Mouse (Mus musculus) CD4-positive, CD25-positive, alpha-beta regulatory T cell, adult 2 months (primary cell): Measurements from ENCODE around the gene Pds5a.
"Not testable (repeated sequence)": the region's sequence is repeated elsewhere in the genome, so short reads cannot be mapped to it uniquely, and the experiment has no call there.

ENCODE experiments used
- DNase-seq: peaks from one replicate; pipeline ENCODE4 v3.0.0-alpha.2; 2012; ENCODE audit warnings: low read depth, low spot score

The Pds5a gene

DNA sequence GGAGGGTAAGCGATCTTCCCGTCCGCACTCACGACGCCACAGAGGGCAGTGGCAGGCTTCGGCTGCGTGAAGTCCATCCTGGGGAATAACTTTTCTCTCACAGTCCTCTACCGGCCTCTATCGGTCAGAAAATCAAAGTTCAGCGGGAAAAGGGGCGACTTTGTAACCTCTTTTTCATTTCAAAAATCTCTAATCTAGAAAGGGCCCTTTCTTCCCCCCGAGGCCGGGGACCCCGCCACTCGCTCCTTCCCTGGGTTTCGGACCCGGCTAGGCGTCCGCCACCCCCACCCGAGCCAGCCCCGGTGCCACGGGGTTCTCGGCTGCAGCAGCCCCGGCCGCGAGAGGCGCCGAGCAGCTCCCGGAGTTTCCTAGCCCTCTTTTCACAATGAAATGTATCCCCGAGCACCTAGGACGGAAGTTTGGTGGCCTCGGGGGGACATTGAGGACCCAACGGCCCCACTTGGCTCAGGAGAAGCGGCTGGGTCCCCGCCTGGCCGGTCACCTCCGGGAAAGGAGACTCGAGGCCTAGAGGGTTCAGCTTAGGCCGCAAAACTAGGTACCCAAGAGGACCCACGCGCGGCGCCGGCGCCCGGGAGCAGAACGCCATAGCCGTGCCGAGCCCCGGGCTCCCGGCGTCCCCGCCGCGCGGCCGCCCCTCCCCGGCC, 1.1 kb downstream of the Pds5a start:
- peak; percentile 83 for DNase-seq

DNA sequence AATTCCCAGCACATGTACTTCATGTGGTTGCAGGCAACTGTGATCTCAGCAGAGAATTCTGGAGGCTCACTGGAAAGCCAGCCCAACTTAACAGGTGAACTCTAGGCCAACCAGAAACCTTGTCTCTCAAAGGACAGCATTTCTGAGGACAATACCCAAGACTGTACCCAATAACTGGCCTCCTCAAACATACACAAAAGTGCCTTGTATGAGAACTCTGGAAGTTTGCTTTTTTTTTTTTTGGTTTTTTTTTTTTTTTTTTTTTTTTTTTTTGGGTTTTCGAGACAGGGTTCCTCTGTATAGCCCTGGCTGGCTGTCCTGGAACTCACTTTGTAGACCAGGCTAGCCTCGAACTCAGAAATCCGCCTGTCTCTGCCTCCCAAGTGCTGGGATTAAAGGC, 4.0 kb downstream of the Pds5a start:
- DNase-seq: not testable (repeated sequence)

DNA sequence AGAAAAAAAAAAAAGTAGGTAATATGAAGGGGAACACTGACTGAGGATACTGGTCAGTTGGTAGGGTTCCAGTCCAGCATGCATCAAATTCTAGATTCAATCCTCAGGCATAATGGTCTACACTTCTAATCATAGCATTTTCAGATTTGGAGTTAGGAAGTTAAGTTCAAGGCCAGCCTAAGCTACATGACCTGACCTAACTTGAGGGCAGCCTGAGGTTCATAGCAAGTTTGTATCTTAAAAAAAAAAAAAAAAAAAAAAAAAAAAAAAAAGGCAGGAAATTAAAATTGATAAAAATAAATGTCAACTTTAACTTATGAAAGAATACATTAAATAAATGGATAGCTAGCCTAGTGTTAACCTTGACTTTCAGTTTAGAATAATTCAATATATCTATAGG, 5.1 kb downstream of the Pds5a start:
- no peak for DNase-seq

- peak; percentile 34 for DNase-seq
Measured at GRCm38 (mm10) chr5:65688806-65689205, 9.3 kb downstream of the Pds5a start.

DNA sequence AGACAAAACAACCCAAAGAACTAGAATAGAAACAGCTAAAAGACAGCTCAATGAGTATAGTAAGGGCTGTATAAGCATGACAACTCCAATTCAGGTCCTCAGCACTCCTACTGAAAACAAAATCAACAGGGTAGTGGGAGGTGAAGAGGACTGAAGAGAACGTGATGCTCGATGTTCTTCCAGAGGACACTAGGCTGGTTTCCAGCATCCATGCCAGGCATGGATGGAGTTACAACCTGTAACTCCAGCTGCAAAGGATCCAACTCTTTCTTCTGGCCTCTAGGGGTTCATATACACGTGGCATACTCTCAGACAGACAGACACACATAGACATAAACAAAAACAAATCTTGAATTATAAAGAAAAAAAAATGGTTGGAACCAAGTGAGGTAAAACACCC, 11.3 kb downstream of the Pds5a start:
- no peak for DNase-seq

DNA sequence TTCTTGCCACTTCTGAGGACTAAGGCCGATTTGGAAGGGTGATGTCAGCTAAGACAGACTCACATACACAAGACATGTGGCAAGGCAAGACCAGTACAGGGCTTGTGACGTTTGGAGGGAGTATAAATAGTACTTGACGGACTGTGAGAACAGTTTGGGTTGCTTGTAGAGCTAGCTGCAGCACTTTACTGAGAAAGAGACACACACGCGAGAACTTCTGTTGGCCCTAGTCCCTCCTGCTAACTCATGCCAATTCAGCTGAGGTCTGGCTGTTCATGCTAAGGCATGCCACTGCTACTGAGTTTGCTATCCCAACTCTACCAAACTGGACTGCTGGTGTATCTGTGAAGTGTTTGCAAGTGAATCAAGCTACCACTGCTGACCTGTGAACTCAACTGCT, 19.2 kb downstream of the Pds5a start:
- no peak for DNase-seq

- no peak for DNase-seq
Measured at GRCm38 (mm10) chr5:65672162-65672561, 25.9 kb downstream of the Pds5a start.

DNA sequence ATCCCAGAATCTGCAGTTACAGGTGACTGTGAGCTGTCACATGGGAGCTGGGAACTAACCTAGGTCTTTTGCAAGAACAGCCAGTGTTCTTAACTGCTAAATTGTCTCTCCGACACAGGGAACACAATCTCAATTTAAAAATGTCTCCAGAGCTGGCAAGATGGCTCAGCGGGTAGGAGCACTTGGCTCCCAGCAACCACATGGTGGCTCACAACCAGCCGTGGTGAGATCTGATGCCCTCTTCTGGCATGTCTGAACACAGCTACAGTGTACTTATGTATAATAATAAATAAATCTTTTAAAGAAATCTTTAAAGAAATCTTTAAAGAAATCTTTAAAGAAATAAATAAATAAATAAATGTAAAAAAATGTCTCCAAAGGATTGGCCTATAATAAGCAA, 30.4 kb downstream of the Pds5a start:
- peak; percentile 53 for DNase-seq

GRCm38 (mm10) chr5:65665370-65665769, 32.7 kb downstream of the Pds5a start:
- DNase-seq: no peak

- DNase-seq: no peak
Measured at GRCm38 (mm10) chr5:65661958-65662357, 36.1 kb downstream of the Pds5a start.

- DNase-seq: peak; percentile 16
Measured at GRCm38 (mm10) chr5:65653786-65654185, 44.3 kb downstream of the Pds5a start.

DNA sequence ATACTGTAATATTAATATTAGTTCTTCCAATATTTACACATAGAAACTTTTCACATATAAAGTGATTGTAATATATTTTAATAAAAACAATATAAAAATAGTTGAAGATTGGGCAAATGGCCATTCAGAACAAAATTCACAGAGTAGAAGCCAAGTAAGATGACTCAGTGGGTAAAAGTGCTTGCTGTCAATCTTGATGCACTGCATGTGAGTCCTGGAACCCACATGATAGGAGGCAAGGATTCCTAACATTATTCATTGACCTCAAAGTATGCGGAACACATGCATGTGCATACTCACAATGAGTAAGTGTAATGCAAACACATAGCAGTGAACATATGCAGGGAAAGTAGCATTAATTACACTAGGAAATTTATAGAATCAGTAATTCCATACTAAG, 59.2 kb downstream of the Pds5a start:
- no peak for DNase-seq

GRCm38 (mm10) chr5:65624340-65624739, 73.7 kb downstream of the Pds5a start:
- no peak for DNase-seq

DNA sequence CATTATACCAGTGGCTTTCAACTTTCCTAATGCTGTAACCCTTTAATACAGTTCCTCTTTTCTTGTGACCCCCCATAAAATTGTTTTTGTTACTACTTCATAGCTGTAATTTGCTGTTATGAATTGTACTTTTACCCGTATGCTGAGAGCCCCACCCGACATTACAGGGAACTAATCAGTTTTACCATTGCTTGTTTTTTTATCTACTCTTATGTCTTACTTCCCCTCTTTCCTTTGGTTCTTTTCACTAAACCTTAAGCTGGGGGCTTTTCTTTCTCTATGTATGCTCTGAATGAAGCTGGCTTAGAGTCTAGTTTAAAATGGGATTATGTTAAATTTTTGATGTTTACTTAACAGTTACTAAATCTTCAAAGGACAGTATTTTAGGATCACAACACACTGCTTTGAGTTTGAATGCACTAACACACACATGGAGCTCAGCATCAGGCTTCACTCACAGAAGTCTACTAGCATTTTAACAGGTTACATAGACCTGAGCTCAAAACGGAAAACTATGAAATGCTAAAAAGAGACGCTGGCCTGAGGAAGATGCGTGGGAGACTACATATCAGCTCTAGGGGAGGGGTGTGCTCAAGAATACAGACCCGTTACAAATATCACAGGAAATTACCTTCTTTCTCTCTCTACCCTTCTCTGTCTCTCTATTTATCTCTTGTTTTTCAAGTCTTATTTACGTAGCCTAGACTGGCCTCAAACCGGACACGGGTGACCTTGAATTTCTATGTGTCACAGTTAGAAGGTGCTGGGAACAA, 84.7 kb downstream of the Pds5a start:
- peak; percentile 36 for DNase-seq

GRCm38 (mm10) chr5:65610541-65610940, 87.5 kb downstream of the Pds5a start:
- DNase-seq: no peak

GRCm38 (mm10) chr5:65609769-65610168, 88.3 kb downstream of the Pds5a start:
- DNase-seq: no peak

- no peak for DNase-seq
Measured at GRCm38 (mm10) chr5:65606820-65607219, 91.3 kb downstream of the Pds5a start.

- DNase-seq: no peak
Measured at GRCm38 (mm10) chr5:65599681-65600080, 98.4 kb downstream of the Pds5a start.

DNA sequence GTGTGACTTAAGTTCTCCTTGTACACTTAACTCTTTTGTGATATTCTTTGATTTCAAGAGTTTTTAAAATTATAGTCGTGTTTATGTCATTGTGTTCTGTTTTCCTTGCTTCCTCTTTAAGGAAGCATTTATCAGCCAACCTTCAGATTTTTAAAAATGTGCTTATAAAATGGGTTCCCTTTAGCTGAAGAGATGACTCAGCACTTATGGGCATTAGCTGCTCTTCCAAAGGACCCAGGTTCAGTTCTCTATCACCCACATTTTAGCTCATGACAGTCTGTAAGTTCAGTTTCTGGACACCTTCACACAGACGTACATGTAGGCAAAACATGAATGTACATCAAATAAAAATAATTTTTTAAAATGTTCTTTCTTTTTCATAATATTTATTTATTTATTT, 105.7 kb downstream of the Pds5a start:
- no peak for DNase-seq

DNA sequence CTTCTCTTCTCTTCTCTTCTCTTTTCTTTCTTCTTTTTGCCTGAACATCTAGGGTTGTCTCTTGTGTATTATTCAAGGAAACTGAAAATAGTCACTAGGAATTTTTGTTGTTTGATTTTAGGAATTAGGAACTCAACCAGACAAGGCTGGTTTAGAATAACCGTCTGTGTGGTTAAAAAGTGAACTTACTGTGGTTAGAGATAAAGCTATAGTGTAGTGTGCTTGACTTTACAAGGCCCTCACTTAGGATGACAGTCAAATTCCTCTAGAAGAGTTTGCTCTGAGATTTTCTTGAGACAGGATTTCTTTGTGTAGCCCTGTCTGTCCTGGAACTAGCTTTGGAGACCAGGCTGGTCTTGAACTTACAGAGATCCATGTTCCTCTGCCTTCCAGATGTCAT, 107.9 kb downstream of the Pds5a start:
- no peak for DNase-seq

DNA sequence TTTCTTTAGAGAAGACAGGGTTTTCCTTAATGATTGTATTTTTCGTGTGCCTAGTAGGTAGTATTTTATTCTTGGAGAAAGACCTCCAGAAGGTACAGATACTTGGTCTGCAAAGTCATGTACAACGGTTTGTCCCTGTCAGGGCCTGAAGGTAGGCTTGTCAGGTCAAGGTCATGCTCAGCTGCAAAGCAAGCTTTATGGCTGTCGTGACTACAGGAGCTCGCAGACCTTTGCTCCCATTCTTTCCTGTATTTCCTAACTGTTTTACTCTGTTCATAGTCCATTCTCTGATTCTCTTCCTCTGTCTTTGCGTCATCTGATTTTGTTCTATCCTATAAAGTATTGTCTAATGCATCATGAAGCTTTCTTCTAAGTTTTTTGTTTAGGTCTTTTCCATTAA, 111.8 kb downstream of the Pds5a start:
- DNase-seq: no peak

GRCm38 (mm10) chr5:65578545-65578944, 119.5 kb downstream of the Pds5a start:
- DNase-seq: no peak

DNA sequence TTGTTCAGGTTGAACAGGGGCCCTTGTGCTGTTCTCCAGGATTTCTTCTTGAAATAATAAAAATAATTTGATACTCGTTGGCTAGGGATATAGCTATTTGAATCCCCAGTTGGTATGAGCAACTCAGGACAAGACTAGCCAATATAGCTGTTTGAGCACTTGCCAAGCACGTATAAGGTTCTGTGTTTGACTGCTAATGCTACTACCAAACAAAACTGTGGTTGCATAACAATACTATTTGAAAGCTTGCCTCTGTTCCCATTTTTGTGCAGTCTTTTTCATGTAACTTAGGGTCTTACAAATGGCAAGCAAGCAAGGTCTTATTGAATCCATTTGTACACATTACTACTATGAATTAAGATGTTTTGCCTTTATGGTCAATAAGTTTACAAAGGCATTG, 122.2 kb downstream of the Pds5a start:
- no peak for DNase-seq
